In genomic region chrX:142228055-142228768, GRCm38 (mm10) we compare ENCODE assay signal across 7 mouse cellular contexts. TPM values are rescaled to one million over a fixed set of nuclear protein-coding genes. Genes with fewer than 3 reads are reported as not detected.
DNase-seq lines count a peak whose midpoint lies in the region; ATAC-seq lines count a peak whose summit lies in the region.

No protein-coding gene starts in this region.

- intact Hi-C loops in gastrocnemius, postnatal 14 days (cut with DNase I; ENCODE audit: low total_unique reads) = no loop called here
- intact Hi-C loops in left cerebral cortex, postnatal 14 days (cut with DNase I) = no loop called here

- peak; percentile 44 to 59 for DNase-seq in adrenal gland, adult 18-20 months (ENCODE audit: low spot score in 2 of 2)
- peak; percentile 77 for DNase-seq in embryo, embryonic 10.5 days (ENCODE audit: low spot score)
- peak; percentile 77 for DNase-seq in gastrocnemius, postnatal 14 days
- peak; percentile 66 for DNase-seq in left cerebral cortex, postnatal 14 days (ENCODE audit: low spot score in 2 of 2)
- peak; percentile 78 for DNase-seq in mesoderm, embryonic 11.5 days (ENCODE audit: low read depth, low spot score)
- DNase-seq in right cerebral cortex, postnatal 36 days (ENCODE audit: low spot score in 2 of 2) = peak; percentile 51 to 57

- ATAC-seq in inflammation-experienced regulatory T-cells, adult 6 months = peak; percentile 83

RNA-seq across cellular contexts. Expression of gene Nxt2, which starts 1.6 kb away (rescaled TPM):
- 10 to 100 TPM; 12.7 to 15.5 TPM for total RNA-seq in adrenal gland, adult 18-20 months (2021)
- 1 to 10 TPM; 3.0 to 3.3 TPM for total RNA-seq in gastrocnemius, postnatal 14 days (2021)
- polyA plus RNA-seq in inflammation-experienced regulatory T-cells, adult 6 months (2017; shearing (Covaris generic)) = 10 to 100 TPM in 1 of 3 experiments, 1 to 10 TPM in 2; 6.5 to 11.0 (median 6.5) TPM
- 10 to 100 TPM; 22.7 to 25.5 TPM for total RNA-seq in left cerebral cortex, postnatal 14 days (2021)

RNA-seq across cellular contexts. Expression of gene Gucy2f, which starts 31.5 kb away (rescaled TPM):
- not detected for total RNA-seq in adrenal gland, adult 18-20 months (2021)
- total RNA-seq in gastrocnemius, postnatal 14 days (2021) = under 1 TPM in 1 of 2 experiments, not detected in 1; 0.02 TPM
- under 1 TPM in 1 of 3 experiments, not detected in 2; 0.05 TPM for polyA plus RNA-seq in inflammation-experienced regulatory T-cells, adult 6 months (2017; shearing (Covaris generic))
- total RNA-seq in left cerebral cortex, postnatal 14 days (2021) = under 1 TPM; 0.51 to 0.61 TPM

Comparison
In these comparisons a context has a peak if more than half of its experiments do, and no peak if none do; other contexts are left out.
1. Peak in every context shown above with its lines: DNase-seq and ATAC-seq.